Mouse (Mus musculus): ENCODE results near the gene Acin1. TPM values are rescaled to one million over a fixed set of nuclear protein-coding genes. Genes with fewer than 3 reads are reported as not detected.

The Acin1 gene
- polyA plus RNA-seq, 1 experiment from 2014 or later = 141 TPM

DNA sequence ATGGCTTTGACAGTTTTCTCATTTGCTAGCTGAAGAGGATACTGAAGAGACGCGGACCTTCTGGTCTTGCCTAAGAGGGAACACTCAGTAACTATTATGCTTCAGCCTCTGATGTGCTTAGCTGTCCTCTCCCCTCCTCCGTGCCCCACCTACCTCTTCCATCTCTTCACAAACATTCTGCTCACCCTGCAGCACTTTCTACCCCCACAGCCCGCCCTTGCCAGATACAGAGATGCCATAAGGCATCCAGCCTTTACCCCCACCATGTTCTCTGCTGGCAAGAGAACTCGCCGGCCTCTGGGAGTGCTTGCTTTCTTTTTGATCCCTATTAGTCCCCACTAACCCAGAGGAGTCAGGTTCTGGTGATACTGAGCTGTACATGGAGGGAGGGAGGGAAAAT is 76.1 kb downstream of the Acin1 start:
- no peak for DNase-seq (ENCODE audit: low spot score)
- no peak for ATAC-seq (replicated peaks; ENCODE audit: insufficient number of reproducible peaks, low FRiP score, low TSS enrichment, low read depth)
- Histone ChIP-seq H3K36me3 (replicated peaks; ENCODE audit: control insufficient read depth, insufficient read depth, low read depth, low read length) (peaks cover 5% of the 10 kb centered on the region), H3K9me3 (replicated peaks; ENCODE audit: control insufficient read depth, low read length) (no peaks in the 10 kb centered on the region), H3K4me3 (ENCODE audit: low read depth, low read length) (no peak overlapping the region), H3K4me2 (ENCODE audit: low read depth, low read length) (no peak overlapping the region), H3K9ac (replicated peaks; ENCODE audit: low read length) (no peak overlapping the region), H3K27ac (replicated peaks; ENCODE audit: low read depth, low read length) (no peak overlapping the region), H3K27me3 (ENCODE audit: control insufficient read depth, insufficient read depth, low read length) (no peaks in the 10 kb centered on the region), H3K4me1 (ENCODE audit: control insufficient read depth, insufficient read depth, low read length) (no peaks in the 10 kb centered on the region)
- WGBS = 82% methylated on average over 6 of the region's 6 CpGs

DNA sequence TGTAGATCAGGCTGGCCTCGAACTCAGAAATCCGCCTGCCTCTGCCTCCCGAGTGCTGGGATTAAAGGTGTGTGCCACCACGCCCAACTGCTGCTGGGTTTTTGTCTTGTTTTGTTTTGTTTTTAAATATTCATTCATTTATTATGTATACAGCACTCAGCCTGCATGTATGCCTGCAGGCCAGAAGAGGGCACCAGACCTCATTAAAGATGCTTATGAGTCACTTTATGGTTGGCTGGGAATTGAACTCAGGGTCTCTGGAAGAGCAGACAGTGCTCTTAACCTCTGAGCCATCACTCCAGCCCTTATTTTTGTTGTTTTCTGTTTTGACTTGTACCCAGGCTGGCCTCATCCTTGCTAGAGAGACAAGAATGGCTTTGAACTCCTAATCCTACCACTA is 76.8 kb downstream of the Acin1 start:
- H3K9me3 ChIP-seq (replicated peaks; ENCODE audit: control insufficient read depth, low read length) = no peaks in the 10 kb centered on the region
- H3K4me2 ChIP-seq (ENCODE audit: low read depth, low read length) = no peak overlapping the region
- no peak overlapping the region for H3K4me3 ChIP-seq (ENCODE audit: low read depth, low read length)
- WGBS = 75% methylated on average over 4 of the region's 4 CpGs
- H3K9ac ChIP-seq (replicated peaks; ENCODE audit: low read length) = no peak overlapping the region
- no peak for ATAC-seq (replicated peaks; ENCODE audit: insufficient number of reproducible peaks, low FRiP score, low TSS enrichment, low read depth)
- H3K4me1 ChIP-seq (ENCODE audit: control insufficient read depth, insufficient read depth, low read length) = no peaks in the 10 kb centered on the region
- H3K27me3 ChIP-seq (ENCODE audit: control insufficient read depth, insufficient read depth, low read length) = no peaks in the 10 kb centered on the region
- peak; percentile 48 for DNase-seq (ENCODE audit: low spot score)
- peaks cover 3% of the 10 kb centered on the region for H3K36me3 ChIP-seq (replicated peaks; ENCODE audit: control insufficient read depth, insufficient read depth, low read depth, low read length)
- no peak overlapping the region for H3K27ac ChIP-seq (replicated peaks; ENCODE audit: low read depth, low read length)

DNA sequence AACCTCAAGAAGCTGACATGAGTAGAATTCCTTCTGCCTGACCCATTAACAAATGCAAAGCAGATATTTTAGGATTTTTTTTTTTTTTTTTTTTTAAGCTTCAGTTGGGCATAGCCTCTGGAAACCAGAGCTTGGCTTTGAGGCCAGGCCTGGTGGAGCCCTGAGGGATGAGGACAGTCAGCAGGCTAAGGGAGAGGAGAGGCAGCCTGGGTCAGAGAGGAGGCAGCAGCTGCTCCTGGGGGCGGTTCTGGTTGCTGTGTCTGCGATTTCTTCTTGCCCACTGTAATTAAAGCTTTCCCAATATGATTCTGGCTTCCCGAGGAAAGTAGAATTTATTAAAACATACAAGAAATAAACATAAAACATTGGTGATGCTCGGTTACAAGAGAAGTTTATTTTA is 77.5 kb downstream of the Acin1 start:
- no peak overlapping the region for H3K4me3 ChIP-seq (ENCODE audit: low read depth, low read length)

DNA sequence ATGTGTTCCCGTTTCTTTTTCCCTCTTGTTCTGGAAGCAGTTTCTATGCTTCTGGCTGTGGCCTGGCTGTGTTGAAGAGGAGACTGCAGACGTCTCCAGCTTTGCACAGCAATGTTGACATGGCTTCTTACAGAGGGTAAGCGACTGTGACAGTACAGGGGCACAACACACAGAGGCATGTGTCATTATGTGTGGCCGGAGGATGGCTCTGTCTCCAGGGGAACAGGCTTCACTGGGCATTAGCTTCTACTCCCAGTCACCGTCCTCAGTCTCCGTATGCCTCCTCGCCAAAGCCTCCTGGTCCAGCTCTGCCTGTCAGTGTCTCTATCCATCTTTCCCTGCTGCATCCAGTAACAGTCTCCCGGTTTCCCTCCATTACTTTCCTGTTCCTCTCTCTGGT is 79.5 kb downstream of the Acin1 start:
- ATAC-seq (replicated peaks; ENCODE audit: insufficient number of reproducible peaks, low FRiP score, low TSS enrichment, low read depth) (no peak), DNase-seq (ENCODE audit: low spot score) (no peak)
- Histone ChIP-seq H3K9me3 (replicated peaks; ENCODE audit: control insufficient read depth, low read length) (no peaks in the 10 kb centered on the region), H3K36me3 (replicated peaks; ENCODE audit: control insufficient read depth, insufficient read depth, low read depth, low read length) (peaks cover 3% of the 10 kb centered on the region; the same call in 1 of the 2 replicates), H3K27me3 (ENCODE audit: control insufficient read depth, insufficient read depth, low read length) (no peaks in the 10 kb centered on the region), H3K4me2 (ENCODE audit: low read depth, low read length) (no peak overlapping the region), H3K9ac (replicated peaks; ENCODE audit: low read length) (no peak overlapping the region), H3K27ac (replicated peaks; ENCODE audit: low read depth, low read length) (no peak overlapping the region), H3K4me1 (ENCODE audit: control insufficient read depth, insufficient read depth, low read length) (no peaks in the 10 kb centered on the region), H3K4me3 (ENCODE audit: low read depth, low read length) (no peak overlapping the region)
- WGBS = 52% methylated on average over 8 of the region's 8 CpGs

More for the DNA sequence above, 77.5 kb downstream of the Acin1 start:
- H3K4me2 ChIP-seq (ENCODE audit: low read depth, low read length) = no peak overlapping the region
- H3K4me1 ChIP-seq (ENCODE audit: control insufficient read depth, insufficient read depth, low read length) = no peaks in the 10 kb centered on the region
- WGBS = 74% methylated on average over 4 of the region's 4 CpGs
- H3K9ac ChIP-seq (replicated peaks; ENCODE audit: low read length) = no peak overlapping the region
- no peaks in the 10 kb centered on the region for H3K9me3 ChIP-seq (replicated peaks; ENCODE audit: control insufficient read depth, low read length)
- no peak overlapping the region for H3K27ac ChIP-seq (replicated peaks; ENCODE audit: low read depth, low read length)
- ATAC-seq (replicated peaks; ENCODE audit: insufficient number of reproducible peaks, low FRiP score, low TSS enrichment, low read depth) (no peak), DNase-seq (ENCODE audit: low spot score) (no peak)
- no peaks in the 10 kb centered on the region for H3K27me3 ChIP-seq (ENCODE audit: control insufficient read depth, insufficient read depth, low read length)
- H3K36me3 ChIP-seq (replicated peaks; ENCODE audit: control insufficient read depth, insufficient read depth, low read depth, low read length) = peaks cover 3% of the 10 kb centered on the region

DNA sequence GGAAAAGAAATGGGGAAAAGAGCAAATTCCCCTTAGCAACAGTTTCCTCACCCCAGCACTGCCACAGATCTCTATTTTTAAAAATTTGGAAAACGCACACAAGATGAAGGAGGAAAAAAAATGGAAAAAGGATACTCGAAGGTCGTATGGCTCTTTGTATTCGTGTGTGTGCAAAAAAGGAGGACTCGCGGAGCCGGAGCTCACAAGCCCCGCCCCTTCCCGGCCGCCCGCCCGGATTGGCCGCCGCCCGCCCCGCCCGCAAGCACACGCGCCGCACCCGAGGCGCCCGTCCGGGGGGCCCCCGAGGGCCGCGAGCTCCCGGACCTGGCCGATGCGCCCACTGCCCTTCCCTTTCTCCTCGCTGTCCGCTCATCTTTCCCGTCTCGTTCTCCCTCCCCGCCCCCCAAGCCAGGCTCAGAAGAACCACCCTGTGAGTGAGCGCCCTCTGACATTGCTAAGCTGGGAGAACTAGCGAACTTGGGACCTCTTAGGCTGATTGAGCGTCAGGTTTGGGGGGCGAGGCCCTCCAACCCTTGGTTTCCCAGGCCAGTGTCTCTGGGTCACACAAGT is 80.9 kb downstream of the Acin1 start, which contains the start of gene 4931414P19Rik:
Gene 4931414P19Rik, minus strand, starts transcription at position 242 of the 570 bp plus-strand sequence.
- ATAC-seq (replicated peaks; ENCODE audit: insufficient number of reproducible peaks, low FRiP score, low TSS enrichment, low read depth) (no peak; the same call in 1 of the 2 replicates), DNase-seq (ENCODE audit: low spot score) (peak; percentile 85)
- peak within 1 kb of the TSS; percentile 53 for H3K4me2 ChIP-seq (ENCODE audit: low read depth, low read length)
- no peaks in the 10 kb centered on the region for H3K27me3 ChIP-seq (ENCODE audit: control insufficient read depth, insufficient read depth, low read length)
- peak within 1 kb of the TSS; percentile 49 for H3K4me3 ChIP-seq (ENCODE audit: low read depth, low read length)
- H3K9me3 ChIP-seq (replicated peaks; ENCODE audit: control insufficient read depth, low read length) = no peaks in the 10 kb centered on the region
- WGBS = under 1% methylated on average over 39 of the region's 39 CpGs
- no peaks in the 10 kb centered on the region for H3K4me1 ChIP-seq (ENCODE audit: control insufficient read depth, insufficient read depth, low read length)
- H3K27ac ChIP-seq (replicated peaks; ENCODE audit: low read depth, low read length) = 0 out of 2 replicates have a peak within 1 kb of the TSS, but pooled peaks have one; percentile 28
- H3K9ac ChIP-seq (replicated peaks; ENCODE audit: low read length) = peak within 1 kb of the TSS; percentile 68
- no peaks in the 10 kb centered on the region for H3K36me3 ChIP-seq (replicated peaks; ENCODE audit: control insufficient read depth, insufficient read depth, low read depth, low read length)

DNA sequence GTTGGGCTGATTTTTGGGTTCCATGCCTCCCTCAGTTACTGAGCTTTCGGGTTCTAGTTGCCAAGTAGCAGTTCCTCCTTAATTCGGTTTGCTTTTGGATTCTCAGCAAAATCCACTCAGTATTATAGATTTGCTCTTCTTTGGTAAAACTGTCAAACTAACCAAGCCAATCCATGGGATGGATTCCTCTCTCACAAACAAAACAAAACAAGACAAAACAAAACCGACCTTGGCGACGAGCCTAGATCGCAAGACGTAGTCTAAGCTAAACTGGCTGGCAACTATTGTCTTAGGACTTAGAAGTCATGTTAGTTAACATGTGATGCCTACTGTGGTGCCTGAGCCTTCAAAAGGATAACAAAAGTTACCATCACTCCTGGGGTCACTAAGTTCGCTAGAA is 83.0 kb downstream of the Acin1 start:
- Histone ChIP-seq H3K4me3 (ENCODE audit: low read depth, low read length) (peak overlapping the region; percentile 61), H3K9ac (replicated peaks; ENCODE audit: low read length) (peak overlapping the region; percentile 30), H3K4me1 (ENCODE audit: control insufficient read depth, insufficient read depth, low read length) (no peaks in the 10 kb centered on the region), H3K27me3 (ENCODE audit: control insufficient read depth, insufficient read depth, low read length) (no peaks in the 10 kb centered on the region), H3K4me2 (ENCODE audit: low read depth, low read length) (peak overlapping the region; percentile 26), H3K36me3 (replicated peaks; ENCODE audit: control insufficient read depth, insufficient read depth, low read depth, low read length) (no peaks in the 10 kb centered on the region), H3K9me3 (replicated peaks; ENCODE audit: control insufficient read depth, low read length) (no peaks in the 10 kb centered on the region), H3K27ac (replicated peaks; ENCODE audit: low read depth, low read length) (peak overlapping the region; percentile 58)
- 85% methylated on average over 8 of the region's 8 CpGs for WGBS
- DNase-seq (ENCODE audit: low spot score) (no peak), ATAC-seq (replicated peaks; ENCODE audit: insufficient number of reproducible peaks, low FRiP score, low TSS enrichment, low read depth) (no peak)

DNA sequence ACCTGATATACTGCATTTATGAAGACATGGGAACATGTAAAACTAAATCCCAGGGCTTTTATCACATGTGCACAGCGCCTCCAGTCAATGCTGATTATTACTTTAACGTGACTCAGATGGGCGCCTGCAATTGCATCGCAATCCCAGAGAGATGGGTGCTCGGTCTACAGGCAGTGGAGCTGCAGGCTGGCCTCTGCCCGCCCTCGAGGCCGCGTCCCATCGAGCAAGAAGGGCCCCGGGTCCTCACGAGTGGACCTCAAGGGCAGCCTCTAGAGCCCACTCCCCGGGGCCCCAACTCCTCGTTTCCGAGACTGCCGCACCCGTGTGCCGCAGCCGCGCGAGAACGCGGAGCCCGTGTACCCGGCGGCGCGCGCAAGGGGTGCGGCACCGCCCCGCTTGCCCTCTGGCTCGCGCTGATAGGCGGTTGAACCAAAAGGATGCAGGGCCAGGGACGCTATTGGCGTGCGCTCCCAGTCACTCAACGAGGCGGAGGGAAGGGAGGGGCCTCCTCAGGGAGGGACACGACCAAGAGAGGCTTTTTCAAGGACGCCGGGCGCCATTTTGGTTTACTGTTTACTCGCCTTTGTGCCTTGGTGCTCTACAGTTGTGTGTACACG is 83.6 kb downstream of the Acin1 start:
- peak overlapping the region; percentile 61 for H3K4me3 ChIP-seq (ENCODE audit: low read depth, low read length)
- DNase-seq (ENCODE audit: low spot score) = peak; percentile 98
- H3K4me2 ChIP-seq (ENCODE audit: low read depth, low read length) = peak overlapping the region; percentile 52
- no peaks in the 10 kb centered on the region for H3K9me3 ChIP-seq (replicated peaks; ENCODE audit: control insufficient read depth, low read length)
- WGBS = under 1% methylated on average over 46 of the region's 46 CpGs
- H3K4me1 ChIP-seq (ENCODE audit: control insufficient read depth, insufficient read depth, low read length) = no peaks in the 10 kb centered on the region
- peak overlapping the region; percentile 72 for H3K27ac ChIP-seq (replicated peaks; ENCODE audit: low read depth, low read length)
- peak overlapping the region; percentile 83 for H3K9ac ChIP-seq (replicated peaks; ENCODE audit: low read length)
- H3K36me3 ChIP-seq (replicated peaks; ENCODE audit: control insufficient read depth, insufficient read depth, low read depth, low read length) = no peaks in the 10 kb centered on the region
- peak; percentile 99 for ATAC-seq (replicated peaks; ENCODE audit: insufficient number of reproducible peaks, low FRiP score, low TSS enrichment, low read depth)
- H3K27me3 ChIP-seq (ENCODE audit: control insufficient read depth, insufficient read depth, low read length) = no peaks in the 10 kb centered on the region

DNA sequence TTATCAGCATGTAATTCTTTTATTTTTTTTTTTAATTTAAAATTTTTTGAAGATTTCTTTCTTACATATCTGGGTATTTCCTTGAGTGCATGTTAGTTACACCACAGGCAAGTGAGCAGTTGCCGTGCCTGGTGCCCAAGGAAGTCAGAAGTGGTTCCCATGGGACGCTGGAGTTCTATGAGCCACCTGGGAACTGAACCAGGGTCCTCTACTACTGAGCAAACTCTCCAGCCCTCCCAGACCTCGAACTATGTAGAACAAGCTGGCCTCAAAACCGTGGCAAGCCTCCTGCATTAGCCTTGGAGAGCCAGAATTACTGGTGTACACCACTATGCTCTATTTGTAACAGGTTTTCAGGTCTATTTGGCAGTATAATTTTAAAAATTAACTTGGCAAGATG is 84.1 kb downstream of the Acin1 start:
- Histone ChIP-seq H3K9ac (replicated peaks; ENCODE audit: low read length) (peak overlapping the region; percentile 83), H3K4me1 (ENCODE audit: control insufficient read depth, insufficient read depth, low read length) (no peaks in the 10 kb centered on the region), H3K36me3 (replicated peaks; ENCODE audit: control insufficient read depth, insufficient read depth, low read depth, low read length) (no peaks in the 10 kb centered on the region), H3K4me3 (ENCODE audit: low read depth, low read length) (peak overlapping the region; percentile 61), H3K27me3 (ENCODE audit: control insufficient read depth, insufficient read depth, low read length) (no peaks in the 10 kb centered on the region), H3K9me3 (replicated peaks; ENCODE audit: control insufficient read depth, low read length) (no peaks in the 10 kb centered on the region), H3K27ac (replicated peaks; ENCODE audit: low read depth, low read length) (peak overlapping the region; percentile 72), H3K4me2 (ENCODE audit: low read depth, low read length) (peak overlapping the region; percentile 52)
- 38% methylated on average over 4 of the region's 4 CpGs for WGBS
- peak; percentile 9; the same call in 1 of the 2 replicates for ATAC-seq (replicated peaks; ENCODE audit: insufficient number of reproducible peaks, low FRiP score, low TSS enrichment, low read depth)
- DNase-seq (ENCODE audit: low spot score) = peak; percentile 40

Data from embryonic facial prominence, embryonic 11.5 days (tissue).